Mouse (Mus musculus): ENCODE data around the gene Mpzl2.
"Not testable (repeated sequence)": the region's sequence is repeated elsewhere in the genome, so short reads cannot be mapped to it uniquely, and the experiment has no call there.

The Mpzl2 gene

DNA sequence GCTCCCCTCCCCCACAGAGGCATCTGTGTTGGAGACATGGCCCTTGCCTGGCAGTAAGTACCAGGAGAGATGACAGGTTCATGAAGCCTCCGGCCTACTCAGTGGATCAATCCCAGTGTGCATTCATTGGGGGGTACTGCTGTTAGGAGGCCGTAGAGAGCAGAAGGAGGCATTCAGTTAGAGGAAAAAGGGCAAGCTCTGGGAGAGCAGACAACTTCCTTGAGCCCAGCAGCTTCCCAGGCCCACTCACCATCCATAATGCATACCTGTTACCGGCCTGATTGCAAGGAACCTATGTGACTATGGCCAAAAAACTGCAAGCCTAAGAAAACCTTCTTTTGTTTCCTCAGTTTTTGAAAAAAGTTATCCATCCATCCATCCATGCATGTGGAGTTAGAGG, 5.1 kb upstream of the Mpzl2 start:
- DNase-seq (ENCODE audit: low read depth, low spot score), result no peak

DNA sequence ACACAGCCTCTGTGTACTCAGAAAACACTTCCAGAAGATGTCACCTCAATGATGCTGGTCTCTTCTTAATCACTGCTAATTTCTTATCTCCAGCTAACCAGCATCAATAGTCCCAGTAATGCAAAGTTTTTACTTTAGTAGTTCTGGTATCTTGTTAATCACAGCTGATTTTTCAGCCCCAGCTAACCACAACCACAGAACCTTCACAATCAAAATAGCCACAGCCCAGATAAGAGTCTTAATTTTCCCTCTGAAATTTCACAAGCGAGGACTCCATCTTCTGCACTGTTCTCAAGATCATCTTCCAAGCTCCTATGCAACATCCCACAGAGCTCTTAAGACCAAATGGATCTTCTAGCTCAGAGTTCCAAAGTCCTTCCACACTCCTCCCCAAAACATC, 1.8 kb upstream of the Mpzl2 start:
- not testable (repeated sequence) for DNase-seq (ENCODE audit: low read depth, low spot score)

DNA sequence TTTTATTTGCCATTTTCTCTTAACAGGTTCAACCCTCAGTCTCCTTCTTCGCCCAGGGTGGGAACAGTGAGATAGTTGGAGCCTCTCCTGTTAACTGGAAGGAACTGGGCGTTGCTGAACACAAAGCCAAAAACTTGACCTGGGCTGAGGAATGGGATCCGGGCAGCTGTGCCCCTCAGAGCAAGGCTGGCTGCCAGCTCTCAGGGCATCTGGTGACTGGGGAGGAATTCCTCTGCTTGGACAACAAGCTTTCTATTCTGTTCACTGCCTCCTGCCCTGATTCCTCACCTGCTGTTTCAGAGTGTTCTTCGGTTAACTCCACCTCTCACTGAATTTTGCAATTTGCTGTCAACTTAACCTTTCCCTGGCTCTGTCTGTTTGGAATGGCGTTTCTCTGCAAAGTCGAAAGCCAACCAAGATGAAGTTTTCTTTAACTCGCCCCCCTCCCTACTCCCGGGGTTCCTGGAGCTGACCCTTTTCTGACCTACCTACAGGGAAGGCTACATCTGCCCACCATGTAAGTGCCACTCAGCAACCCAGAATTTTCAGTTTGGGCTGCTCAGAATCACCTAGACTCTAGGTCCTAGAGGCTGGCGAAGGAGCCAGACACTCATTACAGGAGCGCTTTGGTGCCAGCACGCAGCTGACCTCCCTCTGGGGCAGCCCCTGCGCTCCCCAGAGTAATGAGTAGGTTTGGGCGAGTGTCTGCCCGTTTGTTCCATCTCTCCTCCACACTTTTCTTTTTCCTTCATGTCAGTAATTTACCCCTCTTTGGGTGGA, 657 bp downstream of the Mpzl2 start:
- no peak for DNase-seq (ENCODE audit: low read depth, low spot score)

DNA sequence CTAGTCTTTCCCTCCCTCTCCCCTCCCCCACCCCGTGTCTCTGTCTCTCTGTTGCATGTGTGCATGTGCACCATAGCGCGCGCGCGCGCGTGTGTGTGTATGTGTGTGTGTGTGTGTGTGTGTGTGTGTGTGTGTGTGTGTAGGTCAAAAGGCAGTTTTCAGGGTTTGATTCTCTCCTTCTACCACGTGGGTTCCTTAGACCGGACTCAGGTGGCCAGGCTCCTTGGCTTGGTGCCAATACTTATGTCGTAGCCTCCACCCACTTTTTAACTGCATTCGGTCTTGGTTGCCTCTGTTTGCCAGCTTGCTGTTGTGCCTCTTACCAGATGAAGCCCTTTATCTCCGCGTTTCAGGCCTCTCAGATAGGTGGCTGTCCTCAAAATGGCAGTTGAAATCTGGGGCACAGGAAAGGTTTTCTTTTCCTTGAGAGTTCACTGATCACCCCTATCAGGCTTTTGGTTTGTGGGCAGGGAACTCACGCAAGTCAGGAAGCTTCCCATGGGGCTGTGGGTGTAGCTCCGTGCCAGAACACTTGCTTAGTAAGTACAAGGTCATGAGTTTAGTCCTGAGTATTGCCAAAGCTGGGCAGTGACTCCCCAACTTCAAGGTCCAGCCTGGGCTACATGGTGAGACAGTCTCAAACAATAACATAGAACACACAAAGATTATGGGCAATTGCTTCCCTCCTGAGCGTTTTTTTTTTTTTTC, 1.7 kb downstream of the Mpzl2 start:
- DNase-seq (ENCODE audit: low read depth, low spot score), result peak; percentile 36

DNA sequence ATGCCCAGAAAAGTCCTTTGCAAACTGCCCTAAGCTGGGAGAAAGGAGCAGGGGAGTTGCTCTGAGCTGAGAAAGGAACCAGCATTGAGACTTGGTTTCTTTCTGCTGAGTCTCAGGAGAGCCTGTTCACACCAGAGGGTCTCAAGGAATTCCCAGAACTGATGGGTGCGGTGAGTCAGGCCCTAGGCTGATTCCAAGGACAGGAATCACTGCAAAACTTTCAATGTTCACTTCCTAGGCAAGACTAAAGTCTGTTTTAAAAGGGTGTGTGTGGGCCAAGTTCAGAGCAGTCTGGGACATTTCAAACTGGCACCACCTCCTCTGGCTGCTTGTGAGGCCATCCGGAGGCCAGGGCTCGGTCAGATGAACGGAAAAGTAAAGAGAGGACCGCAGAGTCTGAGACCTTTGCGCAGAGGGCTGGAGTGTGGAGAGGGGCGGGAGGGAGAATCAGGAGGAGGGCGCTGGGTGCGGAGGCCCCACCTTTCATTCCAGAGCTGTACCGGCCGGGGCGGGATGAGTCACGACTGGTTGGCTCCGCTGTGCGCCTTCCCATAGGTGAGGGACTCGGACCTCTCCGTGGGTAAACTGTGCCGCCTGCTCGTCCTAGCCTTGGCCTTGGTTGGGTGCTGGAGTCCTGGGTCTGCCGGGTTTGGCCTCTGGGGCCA, 2.6 kb downstream of the Mpzl2 start:
- DNase-seq (ENCODE audit: low read depth, low spot score), result peak; percentile 28

DNA sequence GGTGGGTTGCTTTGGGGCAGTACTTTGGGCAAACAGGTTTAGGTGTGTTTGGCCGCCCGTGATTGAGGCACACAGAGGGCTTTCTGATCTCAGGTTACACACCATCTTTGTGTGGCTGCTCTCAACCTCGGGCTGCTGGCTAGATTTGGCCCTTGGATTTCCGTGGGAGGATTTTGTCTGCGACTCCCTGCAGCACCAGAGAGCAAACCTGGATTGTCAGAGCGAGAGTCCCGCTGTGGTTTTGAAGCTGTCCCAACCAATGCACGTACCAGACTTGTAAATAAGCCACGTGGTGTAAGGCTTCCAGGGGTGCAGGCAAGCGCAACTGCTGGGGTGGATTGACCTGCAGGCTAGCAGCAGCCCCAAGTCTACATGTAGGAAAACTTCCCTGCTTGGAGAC, 3.3 kb downstream of the Mpzl2 start:
- DNase-seq (ENCODE audit: low read depth, low spot score), result peak; percentile 30

DNA sequence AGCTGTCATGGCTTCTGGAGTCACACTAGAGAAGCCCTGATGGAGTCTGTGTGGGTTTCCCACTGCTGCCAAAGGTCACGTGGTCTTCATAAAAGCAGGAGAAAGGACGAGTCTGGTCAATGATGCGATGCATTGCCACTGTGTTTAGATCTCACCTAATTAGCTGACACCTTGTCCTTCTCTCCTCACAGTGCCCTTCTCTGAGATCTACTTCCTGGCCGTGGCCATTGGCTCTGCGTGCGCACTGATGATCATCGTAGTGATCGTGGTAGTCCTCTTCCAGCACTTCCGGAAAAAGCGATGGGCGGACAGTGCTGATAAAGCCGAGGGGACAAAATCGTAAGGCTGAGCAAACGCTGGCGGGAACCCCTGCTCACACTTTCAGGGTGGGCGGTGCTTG, 7.4 kb downstream of the Mpzl2 start:
- DNase-seq (ENCODE audit: low read depth, low spot score), result no peak

DNA sequence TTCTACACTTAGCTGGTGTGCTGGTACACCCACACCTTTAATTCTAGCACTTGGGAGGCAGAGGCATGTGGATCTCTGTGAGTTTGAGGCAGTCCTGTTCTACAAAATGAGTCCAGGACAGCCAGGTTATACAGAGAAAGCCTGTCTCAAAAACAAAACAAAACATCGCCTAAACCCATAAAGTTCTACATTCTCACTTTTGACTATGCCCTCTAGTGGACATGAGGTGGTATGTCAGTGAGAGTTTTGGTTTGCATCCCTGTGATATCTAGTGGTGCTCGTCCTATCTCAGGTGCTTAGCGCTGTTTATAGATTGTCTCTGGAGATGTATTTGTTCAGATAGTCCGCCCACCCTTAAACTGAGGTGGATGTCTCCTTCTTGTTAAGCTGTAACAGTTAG, 8.9 kb downstream of the Mpzl2 start:
- DNase-seq (ENCODE audit: low read depth, low spot score), result peak; percentile 36

DNA sequence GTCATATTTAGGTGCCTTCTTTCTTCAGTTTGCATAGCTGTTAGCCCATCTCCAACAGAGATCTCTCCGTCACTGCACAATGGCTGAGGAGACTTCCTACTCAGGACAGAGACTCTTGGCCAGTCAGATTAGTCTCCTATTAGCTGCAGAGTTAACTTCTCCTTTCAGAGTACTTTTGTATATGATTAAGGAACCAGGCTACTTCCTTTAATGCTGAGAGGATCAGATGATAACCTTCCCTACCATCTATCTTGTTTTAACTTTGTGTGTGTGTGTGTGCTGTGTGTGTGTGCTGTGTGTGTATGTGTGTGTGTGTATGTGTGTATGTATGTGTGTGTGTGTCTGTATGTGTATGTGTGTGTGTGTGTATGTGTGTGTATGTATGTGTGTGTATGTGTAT, 10.1 kb downstream of the Mpzl2 start:
- no peak for DNase-seq (ENCODE audit: low read depth, low spot score)

DNA sequence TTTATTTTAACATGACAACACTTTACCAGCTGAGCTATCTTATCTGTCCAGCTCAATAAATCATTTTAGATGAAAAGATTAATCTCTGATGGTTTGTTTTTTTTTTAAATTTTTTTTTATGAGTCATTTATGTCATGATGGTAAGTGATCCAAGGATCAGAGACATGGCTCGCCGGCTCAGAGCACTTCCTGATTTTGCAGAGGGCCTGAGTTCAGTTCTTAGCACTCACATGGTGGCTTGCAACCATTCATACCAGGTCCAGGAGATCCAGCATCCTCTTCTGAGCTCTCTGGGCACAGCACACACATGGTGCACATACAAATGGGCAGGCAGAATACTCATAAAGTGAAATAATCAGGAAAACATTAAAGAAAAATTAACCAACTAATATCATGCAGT, 10.7 kb downstream of the Mpzl2 start:
- no peak for DNase-seq (ENCODE audit: low read depth, low spot score)

DNA sequence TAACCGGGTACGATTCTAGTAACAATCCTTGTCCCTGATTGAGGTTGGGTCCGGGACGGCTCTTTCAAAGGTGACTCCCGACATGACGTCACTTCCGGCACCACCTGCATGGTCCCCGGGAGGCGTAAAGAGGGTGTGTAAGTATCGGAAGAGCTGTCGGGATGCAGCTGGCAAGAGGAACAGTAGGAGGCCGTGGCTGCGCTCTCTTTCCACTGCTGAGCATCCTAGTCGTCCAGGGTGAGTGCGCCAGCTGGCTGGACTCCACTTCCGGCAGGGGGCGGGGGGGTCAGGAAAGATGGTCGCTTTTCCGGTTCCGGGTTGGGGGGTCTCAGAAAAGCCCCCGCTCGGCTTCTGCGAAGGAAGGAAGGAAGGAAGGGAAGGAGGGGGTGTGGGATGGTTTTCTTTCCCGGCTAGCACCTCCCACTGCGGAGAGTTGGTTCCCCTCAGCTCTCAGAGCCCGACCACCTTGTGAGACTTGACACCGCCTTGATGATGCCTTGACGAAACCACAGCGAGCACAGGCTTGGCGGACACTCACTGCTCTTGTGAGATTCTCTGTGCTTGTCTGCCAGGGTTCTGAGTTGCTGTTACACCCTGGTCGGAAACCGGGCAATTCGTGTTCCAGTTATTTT, 15.6 kb downstream of the Mpzl2 start, which contains the start of gene Mpzl3:
Gene Mpzl3 (plus strand): TSS at position 105 of the 632 bp plus-strand sequence.
- peak; percentile 93 for DNase-seq (ENCODE audit: low read depth, low spot score)

DNA sequence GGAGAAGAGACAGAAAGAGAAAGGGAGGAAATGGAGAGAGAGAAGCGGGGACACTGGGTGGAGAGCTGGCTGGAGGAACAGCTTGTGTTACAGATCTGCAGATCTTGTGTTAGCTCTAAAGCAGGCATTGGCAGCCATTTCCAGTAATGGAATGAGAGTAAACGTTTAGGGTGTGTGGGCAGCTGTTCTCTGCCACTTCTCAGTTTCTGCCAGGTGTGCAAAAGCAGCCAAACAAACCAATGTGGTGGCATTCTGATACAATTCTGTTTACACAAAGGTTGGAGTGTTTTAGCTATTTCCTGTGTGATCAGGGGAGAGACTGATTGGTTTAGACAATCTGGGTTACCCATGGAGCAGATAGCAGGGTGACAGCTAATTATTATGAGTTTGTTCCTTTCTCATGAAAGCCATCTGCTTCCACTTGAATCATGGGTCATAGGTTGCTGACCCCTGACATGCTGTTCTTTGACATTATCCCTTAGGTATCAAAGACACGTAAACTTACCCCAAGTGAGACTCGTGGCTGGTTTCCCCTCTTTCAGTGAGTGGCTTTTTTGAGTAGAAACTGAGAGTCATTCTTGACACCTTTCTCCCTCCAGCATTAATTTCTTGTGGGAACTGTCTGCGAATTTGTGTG, 18.8 kb downstream of the Mpzl2 start:
- DNase-seq (ENCODE audit: low read depth, low spot score), result no peak

DNA sequence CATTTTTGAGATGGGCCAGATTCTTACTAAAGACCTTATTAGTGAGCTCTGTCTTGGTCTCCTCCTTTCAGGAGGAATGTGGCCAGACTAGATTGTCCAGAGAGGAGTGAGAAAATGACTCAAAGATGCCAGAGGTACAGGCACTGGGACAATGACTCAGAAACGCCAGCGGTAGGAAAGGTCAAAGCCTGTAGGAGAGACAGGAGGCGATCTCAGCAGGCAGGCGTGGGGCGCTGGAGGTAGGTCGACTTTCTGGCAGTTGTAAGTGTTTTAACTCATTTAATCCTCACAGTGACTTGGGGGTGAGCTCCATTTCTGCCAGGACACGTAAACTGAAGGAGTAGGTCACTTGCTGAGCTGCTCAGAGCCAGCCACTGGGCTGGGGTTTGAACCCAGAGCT, 20.6 kb downstream of the Mpzl2 start:
- DNase-seq (ENCODE audit: low read depth, low spot score), result no peak

DNA sequence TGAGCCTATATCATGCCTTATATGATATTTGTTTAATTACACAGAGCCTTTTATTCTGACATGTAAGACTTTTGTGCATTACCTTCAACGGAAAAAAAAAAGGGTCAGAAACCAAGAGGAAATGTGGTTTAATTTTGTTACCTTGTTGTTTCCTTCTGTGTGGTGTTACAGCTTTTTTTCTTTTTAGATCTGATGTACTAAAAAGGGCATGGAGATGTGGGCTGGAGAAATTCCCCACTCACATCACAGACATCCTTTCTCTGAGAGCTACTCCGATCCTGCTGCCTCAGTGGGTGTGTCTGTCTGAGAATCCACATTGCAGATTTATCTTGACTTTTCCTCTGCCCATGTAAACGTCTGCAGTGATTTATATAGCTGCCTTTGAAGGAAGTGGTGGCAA, 23.1 kb downstream of the Mpzl2 start:
- DNase-seq (ENCODE audit: low read depth, low spot score), result no peak

DNA sequence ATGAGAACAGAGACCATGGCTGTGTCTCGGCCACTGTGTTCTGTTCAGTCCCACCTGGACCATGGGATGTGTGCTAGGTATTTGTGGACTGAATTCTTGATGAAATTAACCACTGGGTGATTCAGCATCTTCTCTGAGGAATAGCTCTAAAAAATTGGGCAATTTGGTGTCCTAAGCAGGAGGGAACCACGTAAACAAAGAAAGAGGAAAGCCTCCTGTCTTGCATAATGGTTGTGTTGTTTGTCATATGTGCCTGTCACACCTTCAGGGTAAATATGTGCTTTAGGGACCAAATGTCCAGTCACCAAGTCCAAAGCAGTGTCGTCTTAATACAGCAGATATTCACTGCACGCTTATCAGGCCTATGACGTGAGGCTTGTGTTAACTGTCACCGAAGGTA, 24.8 kb downstream of the Mpzl2 start:
- no peak for DNase-seq (ENCODE audit: low read depth, low spot score)

DNA sequence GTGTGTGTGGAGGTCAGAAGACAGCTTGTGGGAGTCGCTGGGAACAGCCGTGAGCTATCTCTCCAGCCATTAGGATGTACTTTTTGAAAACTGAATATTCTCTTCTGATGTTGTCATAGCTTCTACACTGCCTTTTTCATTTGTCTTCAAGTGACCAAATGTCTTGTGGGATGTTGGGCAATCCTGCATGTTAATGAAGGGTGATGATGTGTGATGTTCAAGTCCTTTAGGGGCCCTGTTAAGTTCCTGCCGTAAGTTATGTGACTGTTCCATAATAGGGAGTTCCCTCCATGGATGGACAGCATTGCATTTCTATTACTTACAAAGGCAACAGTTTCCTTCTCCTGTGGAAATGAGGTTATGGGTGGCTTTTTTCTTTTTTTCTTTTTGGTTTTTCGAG, 27.1 kb downstream of the Mpzl2 start:
- no peak for DNase-seq (ENCODE audit: low read depth, low spot score)

DNA sequence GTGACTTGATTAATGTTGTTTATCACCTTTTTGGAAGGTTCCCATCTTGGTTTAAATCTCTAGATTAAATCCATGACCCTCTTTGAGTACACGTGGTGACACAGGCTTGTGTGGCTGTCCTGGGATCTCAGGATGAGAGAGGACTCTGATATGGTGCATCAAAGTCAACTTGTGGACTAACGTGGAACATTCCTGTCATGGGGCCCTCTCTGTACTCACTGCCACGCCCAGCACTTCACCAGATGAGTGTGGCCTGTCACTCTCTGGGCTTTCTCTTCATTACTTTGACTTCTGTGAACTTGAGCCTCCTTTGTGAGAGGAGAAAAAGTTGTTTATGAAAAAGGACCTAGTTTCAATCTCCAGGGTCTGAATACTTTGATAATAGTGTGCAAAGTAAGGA, 32.2 kb downstream of the Mpzl2 start:
- no peak for DNase-seq (ENCODE audit: low read depth, low spot score)

DNA sequence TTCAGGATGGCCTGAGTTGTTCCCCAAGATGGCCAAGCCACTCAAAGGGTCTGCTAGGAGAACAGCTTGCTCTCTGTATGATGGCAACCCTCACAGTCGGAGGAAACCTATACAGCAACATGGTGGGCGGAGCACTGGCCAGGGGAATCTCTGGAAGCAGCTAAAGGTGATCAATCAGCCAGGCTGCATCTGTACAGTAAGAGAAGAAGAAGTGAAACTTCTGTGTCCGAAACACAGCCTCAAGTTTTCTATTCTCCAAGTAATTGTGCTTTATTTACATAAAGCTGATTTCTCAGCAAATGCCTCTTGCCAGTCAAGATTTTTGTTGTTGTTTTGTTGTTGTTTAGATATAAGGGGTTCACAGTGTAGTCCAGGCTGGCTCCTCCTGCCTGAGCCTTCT, 38.3 kb downstream of the Mpzl2 start:
- DNase-seq (ENCODE audit: low read depth, low spot score), result no peak

DNA sequence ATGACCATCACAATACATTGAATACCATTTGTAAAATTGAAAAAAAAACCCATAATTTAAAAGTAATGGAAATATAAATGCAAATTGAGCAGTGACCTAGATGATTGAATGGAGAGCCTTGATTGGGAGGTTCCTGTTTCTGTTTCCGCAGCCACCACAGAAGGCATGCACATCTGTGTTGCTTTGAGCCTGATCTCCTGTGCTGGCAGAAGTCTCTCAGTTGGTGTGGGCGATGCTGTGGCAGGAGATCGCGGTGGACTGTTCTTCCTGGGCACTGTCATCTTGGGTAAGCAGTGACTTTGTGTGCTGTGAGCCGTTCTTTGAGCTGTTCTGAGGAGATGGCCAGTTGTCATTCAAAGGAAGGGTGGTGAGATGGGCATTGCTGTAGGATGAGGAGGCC, 39.4 kb downstream of the Mpzl2 start, which contains the start of gene Jaml:
Gene Jaml (plus strand): TSS at position 173 of the 400 bp plus-strand sequence.
- DNase-seq (ENCODE audit: low read depth, low spot score), result no peak

DNA sequence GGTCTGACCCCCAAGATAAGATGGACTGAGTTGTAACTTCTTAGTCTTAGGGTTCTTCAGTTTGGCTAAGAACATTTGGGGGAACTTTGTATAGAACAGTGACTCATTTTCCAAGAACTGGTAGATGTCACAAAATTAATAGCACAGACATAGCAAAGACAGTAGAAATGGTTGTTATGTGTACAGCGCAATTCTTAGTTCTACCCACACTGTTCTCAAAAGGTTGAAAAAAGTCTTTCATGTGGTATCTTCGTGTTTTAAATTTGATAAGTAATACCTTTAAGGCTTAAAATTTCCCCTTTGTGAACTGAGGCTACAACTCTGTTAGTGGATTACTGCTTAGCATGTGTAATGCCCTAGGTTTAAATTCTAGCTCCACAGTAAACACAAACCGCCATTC, 43.5 kb downstream of the Mpzl2 start:
- no peak for DNase-seq (ENCODE audit: low read depth, low spot score)

DNA sequence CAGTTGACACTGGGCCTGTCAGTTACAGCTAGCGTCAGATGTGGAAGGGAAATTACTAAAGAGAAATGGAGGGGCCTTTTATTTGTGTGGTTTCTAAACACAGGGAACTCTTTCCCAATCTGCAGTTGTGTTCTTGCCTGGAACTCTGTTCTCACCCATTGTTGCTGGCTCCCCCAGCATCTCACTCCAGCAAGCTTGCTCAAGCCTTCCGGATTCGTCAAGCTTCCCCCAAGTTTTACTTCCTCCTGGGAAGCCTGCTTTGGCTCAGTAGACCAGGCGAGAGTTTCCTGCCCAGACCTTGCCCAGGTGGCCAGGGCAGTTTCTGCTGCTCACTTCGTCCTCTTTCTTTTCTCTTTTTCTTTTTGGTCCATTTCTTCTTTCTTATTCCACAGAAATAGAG, 45.0 kb downstream of the Mpzl2 start:
- DNase-seq (ENCODE audit: low read depth, low spot score), result no peak

All from forelimb bud, embryonic 11.5 days (tissue).